11 mouse cellular contexts compared by ENCODE assay signal in the genomic region with DNA sequence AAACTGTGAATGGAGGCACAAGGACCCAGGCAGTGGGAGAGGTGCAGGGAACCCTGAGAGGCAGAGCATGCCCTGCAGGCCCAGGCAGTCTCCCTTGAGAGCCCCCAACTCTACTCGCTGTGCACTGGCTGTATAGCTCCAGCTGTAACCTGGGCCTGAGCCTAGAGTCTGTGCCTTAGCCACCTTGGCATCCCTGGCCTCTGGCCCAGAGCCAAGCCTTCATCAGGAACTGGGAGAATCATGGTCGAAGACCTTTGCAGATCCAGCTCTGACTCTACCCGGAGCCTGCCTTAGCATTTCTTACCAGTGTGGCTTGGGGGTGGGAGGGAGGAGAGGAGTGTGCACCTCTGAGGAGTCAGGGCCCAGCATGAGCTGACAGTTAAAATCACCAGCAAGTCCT.
DNase-seq lines count a peak whose midpoint lies in the region.
"Had no signal": no experiment of that assay in that cellular context is flagged by ENCODE, and none has a peak within 500 bp of the region (broad histone marks: within the 10 kb centered on the region; RNA-seq: fewer than 3 reads in every experiment).

No protein-coding gene starts in this region.

- DNase-seq in cerebellum, adult 11 months, result peak; percentile 20
- no peak for DNase-seq in cerebellum, adult 8-10 months
- DNase-seq in heart, postnatal 4 days, result peak; percentile 13
- DNase-seq in heart, postnatal 25 days (ENCODE audit: low spot score), result no peak
- DNase-seq in urinary bladder, postnatal 14 days (ENCODE audit: low spot score), result peak; percentile 31
- DNase-seq in urinary bladder, postnatal 10 days (ENCODE audit: low spot score), result no peak
- no peak for DNase-seq in lung, postnatal 25 days (ENCODE audit: low spot score)
- no peak for DNase-seq in right cerebral cortex, postnatal 4 days
- DNase-seq: B cell, adult 2 months; embryo, embryonic 11 days; lung, adult 18-20 months had no signal

- intact Hi-C loops in heart, postnatal 25 days (cut with DNase I), result no loop called here

Comparison
In these comparisons a context has a peak if more than half of its experiments do, and no peak if none do; other contexts are left out.
1. DNase-seq: peak in cerebellum, adult 11 months (single experiment), heart, postnatal 4 days (single experiment) and urinary bladder, postnatal 14 days (single experiment); none in cerebellum, adult 8-10 months (single experiment), heart, postnatal 25 days (single experiment), urinary bladder, postnatal 10 days (single experiment), lung, postnatal 25 days (single experiment) and right cerebral cortex, postnatal 4 days (single experiment).